12 mouse cellular contexts compared by ENCODE assay signal in the genomic region with DNA sequence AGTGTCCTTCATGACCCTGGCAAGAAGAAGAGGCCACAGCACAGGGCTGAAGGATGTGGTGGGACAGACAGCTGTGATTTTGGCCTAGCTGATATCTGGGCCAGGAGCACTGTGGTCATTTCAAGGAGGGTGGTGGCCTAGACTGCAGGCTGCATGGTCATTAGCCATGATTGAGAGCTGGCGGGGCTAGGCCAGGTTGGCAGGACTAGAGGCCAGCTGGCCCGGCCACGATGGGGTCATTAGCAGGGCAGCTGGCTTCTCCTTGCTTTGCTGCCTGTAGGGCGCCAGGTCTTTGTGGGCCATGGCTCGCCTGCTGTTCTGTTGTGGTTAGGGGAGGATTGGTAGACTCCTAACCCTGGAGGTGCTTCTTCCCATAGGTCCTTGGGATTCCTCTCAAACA. TPM values are rescaled to one million over a fixed set of nuclear protein-coding genes. Genes with fewer than 3 reads are reported as not detected.
DNase-seq lines count a peak whose midpoint lies in the region; ATAC-seq lines count a peak whose summit lies in the region.
"Had no signal": no experiment of that assay in that cellular context is flagged by ENCODE, and none has a peak within 500 bp of the region (broad histone marks: within the 10 kb centered on the region; RNA-seq: fewer than 3 reads in every experiment).

No protein-coding gene starts in this region.

- H3K36me3 ChIP-seq in kidney, embryonic 16.5 days (ENCODE audit: insufficient read depth, low read length), result no peaks in the 10 kb centered on the region
- H3K36me3 ChIP-seq: G1E had no signal

- intact Hi-C loops in left cerebral cortex, postnatal 4 days (cut with DNase I), result no loop called here
- intact Hi-C loops in heart, postnatal 10 days (cut with DNase I), result no loop called here

- no peak overlapping the region for H3K9ac ChIP-seq in kidney, embryonic 16.5 days (replicated peaks; ENCODE audit: low read length)
- H3K9ac ChIP-seq: kidney, embryonic 15.5 days had no signal

- ATAC-seq in kidney, embryonic 16.5 days (ENCODE audit: low FRiP score, low TSS enrichment), result no peak

- H3K4me1 ChIP-seq in kidney, embryonic 16.5 days (ENCODE audit: insufficient read depth, low read length), result peaks cover 59% of the 10 kb centered on the region

- H3K27ac ChIP-seq in kidney, embryonic 16.5 days (ENCODE audit: low read length), result no peak overlapping the region
- H3K27ac ChIP-seq: kidney, embryonic 15.5 days had no signal

- no peak overlapping the region for H3K4me3 ChIP-seq in kidney, embryonic 16.5 days (ENCODE audit: low read length)
- H3K4me3 ChIP-seq: kidney, embryonic 15.5 days had no signal

- WGBS in kidney, embryonic 16.5 days, result 52% methylated on average over 5 of the region's 5 CpGs

- no peaks in the 10 kb centered on the region for H3K9me3 ChIP-seq in kidney, embryonic 16.5 days (ENCODE audit: low read length)
- H3K9me3 ChIP-seq: G1E; kidney, embryonic 15.5 days had no signal

- no peak overlapping the region for H3K4me2 ChIP-seq in kidney, embryonic 16.5 days (replicated peaks; ENCODE audit: low read depth, low read length)
- H3K4me2 ChIP-seq: kidney, embryonic 15.5 days had no signal

- H3K27me3 ChIP-seq in kidney, embryonic 16.5 days (ENCODE audit: insufficient read depth, low read length), result no peaks in the 10 kb centered on the region

- peak; percentile 61 for DNase-seq in left cerebral cortex, postnatal 4 days
- DNase-seq in left cerebral cortex, adult 18-20 months (ENCODE audit: low spot score in 2 of 2), result no peak
- peak; percentile 76 to 82 for DNase-seq in cerebellum, postnatal 25 days
- peak; percentile 58 to 70 for DNase-seq in heart, postnatal 10 days
- peak; percentile 52 for DNase-seq in retina, embryonic 14.5 days (ENCODE audit: low spot score)
- DNase-seq in spleen, postnatal 4 days (ENCODE audit: low spot score in 2 of 2), result no peak
- no peak for DNase-seq in urinary bladder, postnatal 10 days (ENCODE audit: low spot score)
- DNase-seq: lung, postnatal 14 days; right cerebral cortex, postnatal 25 days had no signal

RNA-seq across cellular contexts. Expression of a gene that starts 4.8 kb away (rescaled TPM):
- 10 to 100 TPM; 54.4 to 63.0 TPM for total RNA-seq in left cerebral cortex, postnatal 4 days (2021)
- 10 to 100 TPM; 29.0 to 34.2 TPM for total RNA-seq in left cerebral cortex, adult 18-20 months (2021)
- 10 to 100 TPM; 40.9 to 43.1 TPM for total RNA-seq in heart, postnatal 10 days (2021)
- polyA plus RNA-seq in kidney, embryonic 16.5 days (2015; fragmentation: Nextera tagmentation; extraction: Ambion mirVana), result 20.5 TPM in 2 replicates

RNA-seq across cellular contexts. Expression of a gene that starts 33.0 kb away (rescaled TPM):
- 10 to 100 TPM; 63.7 to 65.6 TPM for total RNA-seq in left cerebral cortex, postnatal 4 days (2021)
- 10 to 100 TPM; 20.2 to 23.6 TPM for total RNA-seq in left cerebral cortex, adult 18-20 months (2021)
- total RNA-seq in heart, postnatal 10 days (2021), result 100 to 1,000 TPM; 442 to 536 TPM
- 1,752 and 1,857 TPM in 2 replicates for polyA plus RNA-seq in kidney, embryonic 16.5 days (2015; fragmentation: Nextera tagmentation; extraction: Ambion mirVana)
- polyA plus RNA-seq: G1E had no signal

Comparison
In these comparisons a context has a peak if more than half of its experiments do, and no peak if none do; other contexts are left out.
1. DNase-seq: peak in left cerebral cortex, postnatal 4 days (single experiment), cerebellum, postnatal 25 days (2 of 2), heart, postnatal 10 days (2 of 2) and retina, embryonic 14.5 days (single experiment); none in left cerebral cortex, adult 18-20 months (0 of 2), spleen, postnatal 4 days (0 of 2) and urinary bladder, postnatal 10 days (single experiment).
2. RNA of a gene that starts 33.0 kb away (total RNA-seq): 442 to 536 TPM in heart, postnatal 10 days; 63.7 to 65.6 TPM in left cerebral cortex, postnatal 4 days and 20.2 to 23.6 TPM in left cerebral cortex, adult 18-20 months; every median in the first group is over 4 times any median in the second.